Mouse (Mus musculus): ENCODE measurements at regions not wholly inside any gene's neighbourhood (a gene's known extent, or its start where the extent isn't known, plus 50 kb on each side); places are given as distances from the start of the nearest gene placed in this dataset.

- 73% methylated on average over 9 of the region's 9 CpGs for WGBS
- Histone ChIP-seq H3K27ac (replicated peaks in 1 of 2; ENCODE audit: control insufficient read depth in 1 of 2, insufficient read depth in 1 of 2, low read depth in 2 of 2, low read length in 2 of 2) (no peak overlapping the region), H3K4me1 (ENCODE audit: control insufficient read depth in 2 of 2, insufficient read depth in 2 of 2, low read length in 2 of 2) (no peaks in the 10 kb centered on the region), H3K4me2 (ENCODE audit: low read length) (no peak overlapping the region), H3K9ac (ENCODE audit: low read length) (no peak overlapping the region), H3K36me3 (ENCODE audit: control insufficient read depth, insufficient read depth, low read length) (no peaks in the 10 kb centered on the region), H3K27me3 (ENCODE audit: control insufficient read depth, insufficient read depth, low read length) (no peaks in the 10 kb centered on the region), H3K4me3 (ENCODE audit: control insufficient read depth in 1 of 2, insufficient read depth in 1 of 2, low read depth in 1 of 2, low read length in 2 of 2) (no peak overlapping the region), H3K9me3 (ENCODE audit: control insufficient read depth, low read length) (no peaks in the 10 kb centered on the region)
- no peak for ATAC-seq (ENCODE audit: insufficient number of reproducible peaks, insufficient read depth, low FRiP score, low read depth)
These were observed 77.9 kb upstream of the Asb5 start for GRCm38 (mm10) chr8:54451323-54452021.

- H3K4me1 ChIP-seq (ENCODE audit: control insufficient read depth in 2 of 2, insufficient read depth in 2 of 2, low read length in 2 of 2), result peaks cover 0 to 6% of the 10 kb centered on the region in 2 experiments; a peak in 1 of 4 replicates
- 19% methylated on average over 5 of the region's 5 CpGs for WGBS
- ATAC-seq (ENCODE audit: insufficient number of reproducible peaks, insufficient read depth, low FRiP score, low read depth), result no peak
- H3K9ac ChIP-seq (ENCODE audit: low read length), result no peak overlapping the region
- H3K4me2 ChIP-seq (ENCODE audit: low read length), result no peak overlapping the region
- H3K27me3 ChIP-seq (ENCODE audit: control insufficient read depth, insufficient read depth, low read length), result no peaks in the 10 kb centered on the region
- no peak overlapping the region for H3K4me3 ChIP-seq (ENCODE audit: control insufficient read depth in 1 of 2, insufficient read depth in 1 of 2, low read depth in 1 of 2, low read length in 2 of 2)
- no peaks in the 10 kb centered on the region for H3K9me3 ChIP-seq (ENCODE audit: control insufficient read depth, low read length)
- H3K27ac ChIP-seq (replicated peaks in 1 of 2; ENCODE audit: control insufficient read depth in 1 of 2, insufficient read depth in 1 of 2, low read depth in 2 of 2, low read length in 2 of 2), result no peak overlapping the region
- no peaks in the 10 kb centered on the region for H3K36me3 ChIP-seq (ENCODE audit: control insufficient read depth, insufficient read depth, low read length)
These were observed 64.4 kb upstream of the Asb5 start for GRCm38 (mm10) chr8:54464977-54465376.

- ATAC-seq (ENCODE audit: insufficient number of reproducible peaks, insufficient read depth, low FRiP score, low read depth), result no peak
These were observed 63.8 kb upstream of the Asb5 start for GRCm38 (mm10) chr8:54465458-54466102.

More at GRCm38 (mm10) chr8:54465458-54466102, 63.8 kb upstream of the Asb5 start:
- Histone ChIP-seq H3K9ac (ENCODE audit: low read length) (no peak overlapping the region), H3K4me1 (ENCODE audit: control insufficient read depth in 2 of 2, insufficient read depth in 2 of 2, low read length in 2 of 2) (peaks cover 0 to 6% of the 10 kb centered on the region in 2 experiments; a peak in 1 of 4 replicates), H3K36me3 (ENCODE audit: control insufficient read depth, insufficient read depth, low read length) (no peaks in the 10 kb centered on the region), H3K27me3 (ENCODE audit: control insufficient read depth, insufficient read depth, low read length) (no peaks in the 10 kb centered on the region), H3K4me3 (ENCODE audit: control insufficient read depth in 1 of 2, insufficient read depth in 1 of 2, low read depth in 1 of 2, low read length in 2 of 2) (no peak overlapping the region), H3K27ac (replicated peaks in 1 of 2; ENCODE audit: control insufficient read depth in 1 of 2, insufficient read depth in 1 of 2, low read depth in 2 of 2, low read length in 2 of 2) (no peak overlapping the region), H3K9me3 (ENCODE audit: control insufficient read depth, low read length) (no peaks in the 10 kb centered on the region), H3K4me2 (ENCODE audit: low read length) (no peak overlapping the region)
- WGBS, result 29% methylated on average over 3 of the region's 3 CpGs

Data from heart, embryonic 14.5 days (tissue).